Mouse (Mus musculus) limb, embryonic 12.5 days (tissue): ENCODE measurements around the gene Lbhd1. TPM values are rescaled to one million over a fixed set of nuclear protein-coding genes. Genes with fewer than 3 reads are reported as not detected.

ENCODE experiments used
- ATAC-seq: fragments of 200-750 bp; cut with Nextera tagmentation; 2 replicates; pipeline ENCODE4 v1.8.0; 2017; ENCODE audit warnings: low read depth, moderate TSS enrichment; ENCODE audit not compliant: insufficient number of reproducible peaks, insufficient read depth, low FRiP score, low TSS enrichment
- H3K27ac ChIP-seq: fragments of 300-500 bp; sonication (generic); 2 replicates; pipeline ENCODE4 v1.5.1; 2016; ENCODE audit warnings: mild to moderate bottlenecking, moderate library complexity
- H3K27me3 ChIP-seq: fragments of 300-500 bp; sonication (generic); 2 replicates; pipeline ENCODE4 v1.6.1; 2016; ENCODE audit warnings: mild to moderate bottlenecking, moderate library complexity
- H3K36me3 ChIP-seq: fragments of 300-500 bp; sonication (generic); 2 replicates; pipeline ENCODE4 v1.6.1; 2016; ENCODE audit warnings: mild to moderate bottlenecking, moderate library complexity
- H3K4me1 ChIP-seq: fragments of 300-500 bp; sonication (generic); replicated peaks from 2 replicates; pipeline ENCODE4 v1.6.1; 2016
- H3K4me2 ChIP-seq: fragments of 300-500 bp; sonication (generic); 2 replicates; pipeline ENCODE4 v1.6.1; 2016; ENCODE audit warnings: mild to moderate bottlenecking, moderate library complexity
- H3K4me3 ChIP-seq: fragments of 300-500 bp; sonication (generic); replicated peaks from 2 replicates; pipeline ENCODE4 v1.5.1; 2016; ENCODE audit warnings: mild to moderate bottlenecking
- H3K9ac ChIP-seq: fragments of 300-500 bp; sonication (generic); replicated peaks from 2 replicates; pipeline ENCODE4 v1.6.1; 2016; ENCODE audit warnings: mild to moderate bottlenecking, moderate library complexity
- H3K9me3 ChIP-seq: fragments of 300-500 bp; sonication (generic); 2 replicates; pipeline ENCODE4 v1.6.1; 2016; ENCODE audit warnings: mild to moderate bottlenecking, moderate library complexity
- WGBS: fragments of 180-500 bp; shearing (Covaris S2); methylation state at CpG from one replicate; pipeline ENCODE4 v1.1.7; 2016; 5-methylcytosine and 5-hydroxymethylcytosine counted together
- polyA plus RNA-seq: library from polyadenylated mRNA; unstranded; fragments of >200 nt; fragmentation: Nextera tagmentation; extraction: Ambion mirVana; gene quantifications from 2 replicates; pipeline ENCODE4 v1.2.1, GENCODE M21; 2016

Gene Lbhd1
- polyA plus RNA-seq, 1 experiment from 2014 or later, result 112 TPM

- H3K27ac ChIP-seq, result peak within 1 kb of the TSS; percentile 90
- H3K4me1 ChIP-seq, result peaks cover 15% of the 10 kb centered on the region
- peak within 1 kb of the TSS; percentile 82 for H3K4me2 ChIP-seq
- H3K9ac ChIP-seq, result peak within 1 kb of the TSS; percentile 75
- H3K27me3 ChIP-seq, result no peaks in the 10 kb centered on the region
- no peaks in the 10 kb centered on the region for H3K9me3 ChIP-seq
- ATAC-seq, result peak; percentile 93
- H3K36me3 ChIP-seq, result peaks cover 39% of the 10 kb centered on the region
- 3% methylated on average over 42 of the region's 50 CpGs for WGBS
- peak within 1 kb of the TSS; percentile 84 for H3K4me3 ChIP-seq
These were observed 36.7 kb downstream of the Lbhd1 start, which contains the start of gene B3gat3 for GRCm38 (mm10) chr19:8920073-8920736. B3gat3 (plus strand) TSS chr19:8920374.

GRCm38 (mm10) chr19:8920836-8921291, 37.3 kb downstream of the Lbhd1 start:
- peaks cover 15% of the 10 kb centered on the region for H3K4me1 ChIP-seq
- ATAC-seq, result no peak
- peaks cover 39% of the 10 kb centered on the region for H3K36me3 ChIP-seq
- WGBS, result 1% methylated on average over 6 of the region's 6 CpGs
- peak overlapping the region; percentile 75 for H3K9ac ChIP-seq
- H3K27me3 ChIP-seq, result no peaks in the 10 kb centered on the region
- peak overlapping the region; percentile 82 for H3K4me2 ChIP-seq
- H3K9me3 ChIP-seq, result no peaks in the 10 kb centered on the region
- H3K4me3 ChIP-seq, result peak overlapping the region; percentile 84
- peak overlapping the region; percentile 90 for H3K27ac ChIP-seq

GRCm38 (mm10) chr19:8921741-8922140, 38.2 kb downstream of the Lbhd1 start:
- 77% methylated on average over 9 of the region's 9 CpGs for WGBS
- Histone ChIP-seq H3K27ac (peak overlapping the region; percentile 17; the same call in 1 of the 2 replicates), H3K36me3 (peaks cover 39% of the 10 kb centered on the region), H3K9ac (no peak overlapping the region), H3K4me2 (peak overlapping the region; percentile 82), H3K9me3 (no peaks in the 10 kb centered on the region), H3K27me3 (no peaks in the 10 kb centered on the region), H3K4me3 (0 out of 2 replicates have a peak overlapping the region, but pooled peaks have one; percentile 7), H3K4me1 (peaks cover 15% of the 10 kb centered on the region)
- ATAC-seq, result no peak

GRCm38 (mm10) chr19:8926766-8927165, 43.2 kb downstream of the Lbhd1 start:
- Histone ChIP-seq H3K36me3 (peaks cover 51% of the 10 kb centered on the region), H3K4me2 (no peak overlapping the region), H3K27ac (no peak overlapping the region), H3K9me3 (no peaks in the 10 kb centered on the region), H3K4me1 (peaks cover 18% of the 10 kb centered on the region), H3K4me3 (no peak overlapping the region), H3K27me3 (no peaks in the 10 kb centered on the region), H3K9ac (no peak overlapping the region)
- ATAC-seq, result no peak
- WGBS, result 94% methylated on average over 2 of the region's 2 CpGs

- Histone ChIP-seq H3K36me3 (peaks cover 47% of the 10 kb centered on the region), H3K9ac (no peak overlapping the region), H3K4me3 (no peak overlapping the region), H3K4me1 (peaks cover 17% of the 10 kb centered on the region), H3K4me2 (no peak overlapping the region), H3K27me3 (no peaks in the 10 kb centered on the region), H3K27ac (no peak overlapping the region), H3K9me3 (no peaks in the 10 kb centered on the region)
- ATAC-seq, result no peak
- 89% methylated on average over 12 of the region's 12 CpGs for WGBS
These were observed 44.5 kb downstream of the Lbhd1 start for GRCm38 (mm10) chr19:8927891-8928525.

GRCm38 (mm10) chr19:8928689-8929223, 45.2 kb downstream of the Lbhd1 start:
- peak overlapping the region; percentile 83; the same call in 1 of the 2 replicates for H3K27ac ChIP-seq
- peaks cover 47% of the 10 kb centered on the region for H3K36me3 ChIP-seq
- H3K4me1 ChIP-seq, result peaks cover 17% of the 10 kb centered on the region
- 16% methylated on average over 16 of the region's 16 CpGs for WGBS
- no peaks in the 10 kb centered on the region for H3K27me3 ChIP-seq
- peak overlapping the region; percentile 80 for H3K4me3 ChIP-seq
- H3K9ac ChIP-seq, result peak overlapping the region; percentile 87; the same call in 1 of the 2 replicates
- H3K9me3 ChIP-seq, result no peaks in the 10 kb centered on the region
- ATAC-seq, result peak; percentile 37
- H3K4me2 ChIP-seq, result peak overlapping the region; percentile 73

GRCm38 (mm10) chr19:8929224-8930088, 45.9 kb downstream of the Lbhd1 start, which contains the start of the genes Rom1 and Eml3:
Rom1 (minus strand) TSS chr19:8929356.
Eml3 (plus strand) TSS chr19:8929552.
- peak; percentile 67 for ATAC-seq
- H3K27me3 ChIP-seq, result no peaks in the 10 kb centered on the region
- WGBS, result 1% methylated on average over 58 of the region's 74 CpGs
- H3K27ac ChIP-seq, result peak within 1 kb of the TSS; percentile 83
- H3K9ac ChIP-seq, result peak within 1 kb of the TSS; percentile 87
- H3K4me2 ChIP-seq, result peak within 1 kb of the TSS; percentile 73
- peaks cover 17% of the 10 kb centered on the region for H3K4me1 ChIP-seq
- no peaks in the 10 kb centered on the region for H3K9me3 ChIP-seq
- peak within 1 kb of the TSS; percentile 80 for H3K4me3 ChIP-seq
- peaks cover 52% of the 10 kb centered on the region for H3K36me3 ChIP-seq

- ATAC-seq, result no peak; the same call in 1 of the 2 replicates
- WGBS, result 8% methylated on average over 11 of the region's 11 CpGs
- peak overlapping the region; percentile 73 for H3K4me2 ChIP-seq
These were observed 46.6 kb downstream of the Lbhd1 start for GRCm38 (mm10) chr19:8930117-8930516.

GRCm38 (mm10) chr19:8930771-8931170, 47.2 kb downstream of the Lbhd1 start:
- 78% methylated on average over 7 of the region's 7 CpGs for WGBS
- H3K27ac ChIP-seq, result no peak overlapping the region
- H3K4me3 ChIP-seq, result peak overlapping the region; percentile 80
- no peak for ATAC-seq
- peaks cover 17% of the 10 kb centered on the region for H3K4me1 ChIP-seq
- no peaks in the 10 kb centered on the region for H3K9me3 ChIP-seq
- no peaks in the 10 kb centered on the region for H3K27me3 ChIP-seq
- peak overlapping the region; percentile 87 for H3K9ac ChIP-seq
- peaks cover 58% of the 10 kb centered on the region for H3K36me3 ChIP-seq
- peak overlapping the region; percentile 73 for H3K4me2 ChIP-seq

More at GRCm38 (mm10) chr19:8930117-8930516, 46.6 kb downstream of the Lbhd1 start:
- peak overlapping the region; percentile 83 for H3K27ac ChIP-seq
- H3K9ac ChIP-seq, result peak overlapping the region; percentile 87
- peaks cover 58% of the 10 kb centered on the region for H3K36me3 ChIP-seq
- no peaks in the 10 kb centered on the region for H3K27me3 ChIP-seq
- H3K4me3 ChIP-seq, result peak overlapping the region; percentile 80
- no peaks in the 10 kb centered on the region for H3K9me3 ChIP-seq
- peaks cover 17% of the 10 kb centered on the region for H3K4me1 ChIP-seq

- ATAC-seq, result no peak
These were observed 53.2 kb downstream of the Lbhd1 start for GRCm38 (mm10) chr19:8936736-8937135.

More at GRCm38 (mm10) chr19:8936736-8937135, 53.2 kb downstream of the Lbhd1 start:
- no peak overlapping the region for H3K4me2 ChIP-seq
- 80% methylated on average over 2 of the region's 2 CpGs for WGBS
- no peaks in the 10 kb centered on the region for H3K9me3 ChIP-seq
- no peak overlapping the region for H3K4me3 ChIP-seq
- peaks cover 10% of the 10 kb centered on the region for H3K4me1 ChIP-seq
- peaks cover 77% of the 10 kb centered on the region for H3K36me3 ChIP-seq
- no peaks in the 10 kb centered on the region for H3K27me3 ChIP-seq
- H3K27ac ChIP-seq, result no peak overlapping the region
- no peak overlapping the region for H3K9ac ChIP-seq
